Mouse (Mus musculus): ENCODE measurements at regions not wholly inside any gene's neighbourhood (a gene's known extent, or its start where the extent isn't known, plus 50 kb on each side); places are given as distances from the start of the nearest gene placed in this dataset.

GRCm38 (mm10) chr1:51537765-51538360, 59.6 kb upstream of the Nabp1 start:
- CTCF ChIA-PET = no interaction called here

- CTCF ChIA-PET = no interaction called here
Measured at GRCm38 (mm10) chr1:51536076-51536475, 57.9 kb upstream of the Nabp1 start.

- CTCF ChIA-PET = no interaction called here
Measured at GRCm38 (mm10) chr1:51535414-51535813, 57.2 kb upstream of the Nabp1 start.

GRCm38 (mm10) chr1:51531360-51531759, 53.1 kb upstream of the Nabp1 start:
- CTCF ChIA-PET = no interaction called here

- CTCF ChIA-PET = interaction anchor here (0.6 kb wide), 1 partner anchor 22 kb away, joined by 4 read pairs; no protein-coding TSS in a partner anchor
Measured at GRCm38 (mm10) chr1:51530191-51530926, 52.1 kb upstream of the Nabp1 start.

GRCm38 (mm10) chr1:51529653-51530052, 51.4 kb upstream of the Nabp1 start:
- CTCF ChIA-PET = interaction anchor here (0.6 kb wide), 2 partner anchors 21 to 593 kb away, joined by 4 to 7 read pairs; no protein-coding TSS in a partner anchor

GRCm38 (mm10) chr1:51528671-51529070, 50.4 kb upstream of the Nabp1 start:
- CTCF ChIA-PET = no interaction called here
